Mouse (Mus musculus): ENCODE results near the gene Gm21173.
"Not testable (repeated sequence)": the region's sequence is repeated elsewhere in the genome, so short reads cannot be mapped to it uniquely, and the experiment has no call there.

The Gm21173 gene

DNA sequence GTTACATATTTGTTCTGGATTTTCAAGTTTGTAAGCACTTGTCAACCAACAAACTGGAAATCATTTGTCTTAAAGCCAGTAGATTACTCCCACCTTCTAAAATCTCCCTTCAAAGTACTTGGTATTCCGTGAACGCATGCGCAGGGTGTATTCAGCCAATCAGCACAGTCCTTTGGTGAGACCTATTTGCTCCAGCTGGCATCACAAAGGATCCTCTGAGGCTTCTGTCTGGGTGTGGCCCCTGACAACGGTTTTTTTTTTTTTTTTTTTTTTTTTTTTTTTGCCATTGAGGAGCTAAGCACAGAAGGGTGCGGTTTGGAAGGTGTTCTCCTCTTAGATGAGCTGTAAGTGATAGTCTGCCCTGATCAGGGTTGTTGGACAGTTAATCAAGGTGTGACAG is at the start of gene Gm21173:
Gene Gm21173 (plus strand): TSS at position 301 of the 400 bp plus-strand sequence.
- not testable (repeated sequence) for DNase-seq (ENCODE audit: low read depth)

All from c-Kit-positive CD71-positive TER-119-negative erythroid progenitor cells, embryonic 14.5 days (primary cell).